7 mouse cellular contexts compared by ENCODE assay signal in the genomic region with DNA sequence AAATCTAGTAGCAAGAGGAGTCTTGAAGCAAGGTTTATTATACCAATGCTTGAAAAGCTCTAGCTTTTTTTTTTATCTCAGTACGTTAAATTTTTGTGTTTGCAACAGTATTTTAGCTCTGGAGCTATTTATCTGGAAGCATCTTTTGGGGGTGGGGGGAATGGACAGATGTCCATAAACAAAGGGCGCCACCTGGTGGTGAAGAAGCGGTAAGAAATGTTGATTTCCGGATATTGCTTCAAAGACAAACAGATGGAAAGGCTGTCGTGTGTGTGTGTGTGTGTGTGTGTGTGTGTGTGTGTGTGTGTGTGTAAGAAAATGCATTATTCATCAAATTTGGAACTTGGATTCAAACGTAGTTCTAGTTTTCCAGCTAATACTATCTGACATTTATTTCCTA.
DNase-seq lines count a peak whose midpoint lies in the region; ATAC-seq and TF ChIP-seq lines count a peak whose summit lies in the region.

No protein-coding gene starts in this region.

- TF ChIP-seq EP300 in liver, embryonic 14.5 days (IDR thresholded peaks at IDR 0.05; ENCODE audit: low read depth) = no peak

- H3K79me2 ChIP-seq in liver, adult 2 months (ENCODE audit: control insufficient read depth, insufficient read depth, low read length) = no peaks in the 10 kb centered on the region

- CTCF ChIA-PET in Patski (lab: Charles Lee) = interaction anchor here (0.6 to 2.2 kb wide), 20 partner anchors 10 to 449 kb away, joined by 3 to 16 read pairs (median 4); partner anchors contain the start of gene Hoxd8

- TF ChIP-seq CTCF in liver, adult 2 months (IDR thresholded peaks at IDR 0.05; ENCODE audit: low read depth, low read length) = peak; percentile 32
- peak; percentile 68 for TF ChIP-seq CTCF in Patski (IDR thresholded peaks at IDR 0.05)
- TF ChIP-seq CTCF in liver, embryonic 14.5 days (IDR thresholded peaks at IDR 0.05; ENCODE audit: low read depth) = peak; percentile 59

- no peaks in the 10 kb centered on the region for H3K9me3 ChIP-seq in liver, embryonic 12.5 days (replicated peaks)
- no peaks in the 10 kb centered on the region for H3K9me3 ChIP-seq in liver, embryonic 14.5 days (ENCODE audit: control insufficient read depth, low read length)

- no peak overlapping the region for H3K4me3 ChIP-seq in liver, adult 2 months (ENCODE audit: insufficient read depth, low read depth, low read length)
- H3K4me3 ChIP-seq in liver, embryonic 12.5 days = no peak overlapping the region
- no peak overlapping the region for H3K4me3 ChIP-seq in liver, embryonic 14.5 days (ENCODE audit: insufficient read depth in 1 of 2, low read depth in 2 of 2, low read length in 2 of 2)

- in situ Hi-C loops in Patski (cut with MboI; ENCODE audit: low pct_unique_long_range_greater_than_20kb) = loop anchor here (5.0 kb wide), 1 partner anchor 431 kb away; no protein-coding TSS in a partner anchor

- POLR2A ChIA-PET in Patski (lab: Charles Lee) = interaction anchor here (0.6 to 0.7 kb wide), 4 partner anchors 85 to 478 kb away, joined by 3 to 4 read pairs (median 3); no protein-coding TSS in a partner anchor

- H3K36me3 ChIP-seq in liver, adult 2 months (ENCODE audit: control insufficient read depth, insufficient read depth, low read length) = no peaks in the 10 kb centered on the region
- H3K36me3 ChIP-seq in liver, embryonic 12.5 days = no peaks in the 10 kb centered on the region
- no peaks in the 10 kb centered on the region for H3K36me3 ChIP-seq in liver, embryonic 14.5 days (replicated peaks; ENCODE audit: control insufficient read depth, insufficient read depth, low read depth)

- H3K27me3 ChIP-seq in liver, adult 2 months (ENCODE audit: control insufficient read depth, insufficient read depth, low read length) = peaks cover 3% of the 10 kb centered on the region; the same call in 1 of the 2 replicates
- H3K27me3 ChIP-seq in liver, embryonic 12.5 days (replicated peaks) = peaks cover 3% of the 10 kb centered on the region; the same call in 1 of the 2 replicates
- H3K27me3 ChIP-seq in Patski = peaks cover 20% of the 10 kb centered on the region
- H3K27me3 ChIP-seq in liver, embryonic 14.5 days (ENCODE audit: control insufficient read depth, insufficient read depth, low read length) = no peaks in the 10 kb centered on the region

- no peaks in the 10 kb centered on the region; the same call in 1 of the 2 replicates for H3K4me1 ChIP-seq in liver, adult 2 months (ENCODE audit: control insufficient read depth, insufficient read depth, low read length)
- H3K4me1 ChIP-seq in liver, embryonic 12.5 days = no peaks in the 10 kb centered on the region
- H3K4me1 ChIP-seq in liver, embryonic 14.5 days (replicated peaks; ENCODE audit: control insufficient read depth in 2 of 2, insufficient read depth in 2 of 2, low read length in 1 of 2) = no peaks in the 10 kb centered on the region

- no peak overlapping the region for H3K4me2 ChIP-seq in liver, embryonic 12.5 days
- H3K4me2 ChIP-seq in liver, embryonic 14.5 days (ENCODE audit: low read depth) = no peak overlapping the region

- peak; percentile 27 for DNase-seq in liver, adult 2 months (ENCODE audit: extremely low read depth, low read depth, low spot score)
- DNase-seq in Patski (ENCODE audit: low read depth, low spot score) = no peak
- DNase-seq in c-Kit-positive CD71-positive TER-119-negative erythroid progenitor cells, embryonic 14.5 days (ENCODE audit: low read depth) = peak; percentile 19
- DNase-seq in gastrocnemius, postnatal 4 days (ENCODE audit: low spot score in 2 of 2) = peak; percentile 37 to 64
- DNase-seq in liver, embryonic 14.5 days (ENCODE audit: low read depth in 3 of 3, low spot score in 3 of 3) = peak in 1 of 3 experiments; percentile 5
- peak; percentile 35 for DNase-seq in testis, postnatal 14 days (ENCODE audit: low spot score)

- WGBS in liver, adult 2 months = 6% methylated on average over 6 of the region's 6 CpGs
- 2% methylated on average over 6 of the region's 6 CpGs for WGBS in liver, embryonic 12.5 days (ENCODE audit: insufficient replicate concordance)
- 2% methylated on average over 6 of the region's 6 CpGs for WGBS in liver, embryonic 14.5 days (ENCODE audit: insufficient replicate concordance)

- no peak for ATAC-seq in liver, embryonic 12.5 days
- ATAC-seq in Patski = no peak
- ATAC-seq in liver, embryonic 14.5 days (ENCODE audit: insufficient read depth) = no peak

- no peak for TF ChIP-seq POLR2A in liver, adult 2 months (IDR thresholded peaks at IDR 0.05; ENCODE audit: extremely low read depth, insufficient read depth, low read length)

- H3K27ac ChIP-seq in liver, adult 2 months (replicated peaks; ENCODE audit: insufficient read depth, low read depth, low read length) = no peak overlapping the region
- H3K27ac ChIP-seq in liver, embryonic 12.5 days = no peak overlapping the region
- H3K27ac ChIP-seq in liver, embryonic 14.5 days = no peak overlapping the region

- H3K9ac ChIP-seq in liver, adult 2 months (ENCODE audit: low read depth, low read length) = no peak overlapping the region
- no peak overlapping the region for H3K9ac ChIP-seq in liver, embryonic 12.5 days
- H3K9ac ChIP-seq in liver, embryonic 14.5 days (replicated peaks) = no peak overlapping the region
